Mouse (Mus musculus): ENCODE measurements around the gene Dynlt1f. TPM values are rescaled to one million over a fixed set of nuclear protein-coding genes. Genes with fewer than 3 reads are reported as not detected.
"Not testable (repeated sequence)": the region's sequence is repeated elsewhere in the genome, so short reads cannot be mapped to it uniquely, and the experiment has no call there.

Dynlt1f gene
- 232 and 254 TPM in 2 replicates for polyA plus RNA-seq (2014; fragmentation: Nextera tagmentation; extraction: Ambion mirVana)

DNA sequence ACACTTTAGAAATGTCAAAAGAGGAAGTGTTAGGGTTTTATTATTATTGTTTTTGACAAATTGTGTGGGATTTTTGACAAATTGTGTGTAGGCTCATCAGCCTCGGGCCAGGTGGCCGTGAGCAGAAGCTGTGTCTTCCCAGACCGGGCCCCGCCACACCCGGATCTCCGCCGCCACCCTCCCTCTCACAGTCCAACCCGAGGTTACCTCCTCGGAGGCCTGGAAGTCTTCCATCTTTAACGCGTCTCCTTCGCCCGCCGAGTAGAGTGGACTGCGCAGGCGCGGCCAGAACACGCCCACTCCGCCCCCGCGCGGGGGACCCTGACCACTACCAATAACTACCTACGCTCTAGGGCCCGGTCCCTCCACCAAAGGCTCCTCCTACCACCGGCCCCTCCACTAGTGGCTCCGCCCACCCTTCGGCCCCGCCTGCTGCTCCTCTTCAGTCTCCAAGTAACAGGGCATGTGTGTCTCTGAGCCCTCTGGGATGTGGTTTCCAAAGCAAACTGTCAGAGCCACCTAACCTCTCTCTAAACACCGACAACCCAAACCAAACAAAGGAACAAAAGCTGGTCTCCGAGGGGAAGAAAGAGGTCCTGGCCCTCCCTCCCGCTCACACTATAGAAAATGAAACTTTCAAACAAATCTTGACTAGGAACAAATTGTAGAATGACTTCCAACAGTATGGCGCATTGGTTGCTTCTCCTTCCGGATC is at the start of gene Dynlt1f:
TSS of gene Dynlt1f (minus strand) at position 334 of the 715 bp plus-strand sequence.
- not testable (repeated sequence) for H3K4me1 ChIP-seq (ENCODE audit: control insufficient read depth, insufficient read depth, low read length); H3K9me3 ChIP-seq (replicated peaks; ENCODE audit: control insufficient read depth, low read length); H3K36me3 ChIP-seq (ENCODE audit: control insufficient read depth, insufficient read depth, low read length); H3K27me3 ChIP-seq (ENCODE audit: control insufficient read depth, insufficient read depth, low read length)
- peak; percentile 91 for ATAC-seq (replicated peaks; ENCODE audit: insufficient number of reproducible peaks, low FRiP score, low TSS enrichment)
- Histone ChIP-seq H3K4me2 (peak within 1 kb of the TSS; percentile 64), H3K9ac (ENCODE audit: low read depth, low read length) (peak within 1 kb of the TSS; percentile 69), H3K27ac (ENCODE audit: low read depth, low read length) (peak within 1 kb of the TSS; percentile 68), H3K4me3 (ENCODE audit: low read depth, low read length) (peak within 1 kb of the TSS; percentile 51)
- WGBS (ENCODE audit: insufficient replicate concordance): 5% methylated on average over 17 of the region's 33 CpGs

DNA sequence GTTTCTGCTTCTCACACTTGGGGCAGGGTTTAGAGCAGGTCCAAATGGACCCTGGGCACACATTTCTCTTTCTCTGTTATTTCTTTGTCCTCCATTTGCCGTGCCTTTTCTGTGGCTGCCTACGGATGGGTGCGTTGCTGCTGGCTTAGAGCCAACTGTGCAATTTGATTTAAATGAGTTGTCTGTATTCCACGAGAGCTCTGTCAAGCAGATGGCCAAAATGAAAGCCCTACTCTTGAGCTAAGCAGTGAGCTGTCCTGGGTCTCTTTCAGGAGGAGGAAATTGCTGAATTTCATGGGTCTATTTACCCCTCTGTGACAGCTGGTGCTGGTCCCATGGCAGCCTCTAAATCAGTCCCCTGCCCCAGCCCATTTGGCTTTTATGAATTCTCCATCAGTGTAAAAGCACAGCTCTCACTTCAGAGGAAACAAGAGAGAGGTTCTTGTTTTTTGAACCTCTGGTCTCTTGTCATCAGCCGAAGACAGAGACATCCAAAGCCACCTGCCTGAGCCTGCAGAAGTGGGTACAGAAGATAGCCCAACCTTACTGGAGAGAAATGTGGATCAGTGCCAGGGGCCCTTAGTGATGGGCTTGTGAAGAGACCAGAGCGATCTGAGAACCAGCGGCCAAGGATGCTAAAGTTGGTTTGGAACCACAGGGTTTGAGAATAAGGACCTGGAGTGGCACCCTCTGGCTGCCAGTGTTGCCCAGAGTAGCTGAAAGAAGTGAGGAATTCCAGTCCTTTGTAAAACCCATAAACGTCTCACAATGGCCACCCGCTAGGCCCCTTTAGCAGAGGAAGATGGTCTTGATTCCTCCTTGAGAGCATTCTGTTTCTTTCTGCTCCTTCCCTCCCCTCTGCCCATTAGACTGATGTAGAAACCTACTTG is 47.9 kb upstream of the Dynlt1f start:
- not testable (repeated sequence) for H3K9me3 ChIP-seq (replicated peaks; ENCODE audit: control insufficient read depth, low read length); H3K4me3 ChIP-seq (ENCODE audit: low read depth, low read length); H3K4me2 ChIP-seq; H3K27ac ChIP-seq (ENCODE audit: low read depth, low read length); H3K36me3 ChIP-seq (ENCODE audit: control insufficient read depth, insufficient read depth, low read length); H3K4me1 ChIP-seq (ENCODE audit: control insufficient read depth, insufficient read depth, low read length); H3K9ac ChIP-seq (ENCODE audit: low read depth, low read length); ATAC-seq (replicated peaks; ENCODE audit: insufficient number of reproducible peaks, low FRiP score, low TSS enrichment); H3K27me3 ChIP-seq (ENCODE audit: control insufficient read depth, insufficient read depth, low read length)
- WGBS (ENCODE audit: insufficient replicate concordance): 67% methylated on average over 6 of the region's 9 CpGs

DNA sequence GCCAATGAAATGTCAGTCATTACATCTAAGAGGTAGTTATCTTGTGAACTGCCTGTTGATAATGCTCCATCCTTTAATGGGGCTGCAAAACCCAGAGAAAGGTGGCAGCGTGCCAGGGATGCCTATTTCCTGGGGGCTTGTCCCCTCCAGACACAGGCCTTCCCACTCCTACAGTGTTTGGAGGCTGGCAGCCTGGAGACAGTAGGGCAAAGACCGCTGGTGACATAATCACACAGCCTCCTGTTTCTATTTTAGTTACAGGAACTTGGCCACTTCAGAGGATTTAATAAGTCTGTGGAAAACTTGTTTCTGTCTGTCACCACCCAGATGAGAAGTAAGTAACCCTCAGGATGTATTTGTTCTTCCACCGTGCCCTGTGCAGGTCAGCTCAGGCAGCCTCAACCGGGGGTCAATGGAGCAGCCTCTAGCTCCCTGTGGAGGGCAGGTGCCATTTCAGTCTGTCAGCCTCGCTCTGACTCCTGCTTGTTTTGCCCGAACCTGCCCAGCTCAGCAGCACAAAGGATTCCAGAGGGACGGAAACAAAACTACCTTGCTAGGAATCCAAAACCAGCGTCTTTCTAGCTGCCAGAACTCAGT is 47.0 kb upstream of the Dynlt1f start:
- H3K27me3 ChIP-seq (ENCODE audit: control insufficient read depth, insufficient read depth, low read length); ATAC-seq (replicated peaks; ENCODE audit: insufficient number of reproducible peaks, low FRiP score, low TSS enrichment); H3K4me1 ChIP-seq (ENCODE audit: control insufficient read depth, insufficient read depth, low read length); H3K27ac ChIP-seq (ENCODE audit: low read depth, low read length); H3K4me3 ChIP-seq (ENCODE audit: low read depth, low read length); H3K36me3 ChIP-seq (ENCODE audit: control insufficient read depth, insufficient read depth, low read length); H3K9me3 ChIP-seq (replicated peaks; ENCODE audit: control insufficient read depth, low read length); H3K4me2 ChIP-seq; H3K9ac ChIP-seq (ENCODE audit: low read depth, low read length): not testable (repeated sequence)
- 17% methylated on average over 2 of the region's 8 CpGs for WGBS (ENCODE audit: insufficient replicate concordance)

DNA sequence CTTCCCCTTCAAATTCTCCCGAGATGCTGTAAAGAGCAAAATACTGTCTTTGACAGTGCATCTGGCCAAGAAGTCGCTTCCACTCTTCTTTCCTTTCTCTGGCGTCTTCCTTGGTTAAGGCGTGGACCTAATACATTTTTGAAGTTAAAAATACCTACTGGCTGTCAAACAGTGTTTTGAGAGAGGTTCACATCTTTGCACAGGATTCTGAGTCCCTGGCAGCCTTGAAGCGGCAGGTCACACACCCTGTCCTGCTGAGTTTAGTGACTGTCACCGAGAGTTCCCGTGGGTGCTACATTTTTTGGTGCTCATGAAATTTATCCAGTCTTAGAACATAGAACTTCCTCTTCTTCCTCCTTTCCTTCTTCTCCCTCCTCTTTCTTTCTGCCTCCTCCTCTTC is 44.4 kb upstream of the Dynlt1f start:
- H3K9ac ChIP-seq (ENCODE audit: low read depth, low read length); H3K36me3 ChIP-seq (ENCODE audit: control insufficient read depth, insufficient read depth, low read length); ATAC-seq (replicated peaks; ENCODE audit: insufficient number of reproducible peaks, low FRiP score, low TSS enrichment); H3K4me1 ChIP-seq (ENCODE audit: control insufficient read depth, insufficient read depth, low read length); H3K27me3 ChIP-seq (ENCODE audit: control insufficient read depth, insufficient read depth, low read length); H3K9me3 ChIP-seq (replicated peaks; ENCODE audit: control insufficient read depth, low read length); H3K4me2 ChIP-seq; H3K27ac ChIP-seq (ENCODE audit: low read depth, low read length); H3K4me3 ChIP-seq (ENCODE audit: low read depth, low read length): not testable (repeated sequence)
- WGBS (ENCODE audit: insufficient replicate concordance): 63% methylated on average over 3 of the region's 7 CpGs

DNA sequence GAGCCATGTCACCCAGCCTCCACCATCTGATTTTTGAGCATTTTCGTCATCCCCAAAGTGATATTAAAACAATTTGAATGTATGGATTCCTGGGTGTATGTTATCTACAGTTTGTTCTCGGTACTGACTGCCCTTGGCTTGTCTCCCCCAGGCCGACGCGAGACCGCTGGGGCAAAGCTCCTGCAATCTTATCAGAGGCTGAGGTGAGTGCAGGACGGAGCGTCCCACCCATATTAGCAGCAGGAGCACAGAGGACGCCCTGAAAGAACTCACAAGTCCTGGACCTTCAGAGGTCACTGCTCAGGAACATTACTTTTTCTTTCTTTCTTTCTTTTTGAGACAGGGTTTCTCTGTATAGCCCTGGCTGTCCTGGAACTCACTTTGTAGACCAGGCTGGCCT is 43.8 kb upstream of the Dynlt1f start:
- 51% methylated on average over 8 of the region's 9 CpGs for WGBS (ENCODE audit: insufficient replicate concordance)
- not testable (repeated sequence) for H3K36me3 ChIP-seq (ENCODE audit: control insufficient read depth, insufficient read depth, low read length); H3K27ac ChIP-seq (ENCODE audit: low read depth, low read length); H3K9me3 ChIP-seq (replicated peaks; ENCODE audit: control insufficient read depth, low read length); H3K9ac ChIP-seq (ENCODE audit: low read depth, low read length); H3K4me1 ChIP-seq (ENCODE audit: control insufficient read depth, insufficient read depth, low read length); ATAC-seq (replicated peaks; ENCODE audit: insufficient number of reproducible peaks, low FRiP score, low TSS enrichment); H3K27me3 ChIP-seq (ENCODE audit: control insufficient read depth, insufficient read depth, low read length); H3K4me3 ChIP-seq (ENCODE audit: low read depth, low read length); H3K4me2 ChIP-seq

DNA sequence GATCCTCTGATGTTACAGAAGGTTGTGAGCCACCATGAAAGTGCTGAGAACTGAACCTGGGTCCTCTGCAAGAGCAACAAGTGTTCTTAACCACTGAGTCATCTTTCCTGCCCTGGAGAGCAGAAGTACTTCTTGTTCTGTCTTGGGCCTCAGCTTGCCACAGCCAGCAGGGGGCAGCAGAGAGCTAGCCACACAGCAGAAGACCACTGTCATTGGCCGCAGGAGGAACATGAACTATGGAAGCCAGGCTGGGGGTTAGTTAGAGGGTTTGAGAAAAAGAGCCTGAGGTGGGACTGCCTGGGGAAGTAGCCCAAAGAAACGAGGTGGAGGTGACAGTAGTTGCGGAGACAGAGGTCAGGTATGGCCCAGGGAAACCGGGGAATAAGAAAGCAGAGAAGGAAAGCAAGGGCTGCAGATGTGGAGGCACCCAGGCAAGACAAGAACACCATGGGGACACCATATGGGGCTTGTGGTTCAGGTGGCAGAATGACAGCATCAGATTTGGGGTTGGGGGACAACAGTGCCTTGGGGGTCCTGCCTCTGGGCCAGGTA is 41.6 kb upstream of the Dynlt1f start:
- ATAC-seq (replicated peaks; ENCODE audit: insufficient number of reproducible peaks, low FRiP score, low TSS enrichment); H3K4me2 ChIP-seq: not testable (repeated sequence)
- WGBS (ENCODE audit: insufficient replicate concordance): 33% methylated on average over 3 of the region's 4 CpGs

DNA sequence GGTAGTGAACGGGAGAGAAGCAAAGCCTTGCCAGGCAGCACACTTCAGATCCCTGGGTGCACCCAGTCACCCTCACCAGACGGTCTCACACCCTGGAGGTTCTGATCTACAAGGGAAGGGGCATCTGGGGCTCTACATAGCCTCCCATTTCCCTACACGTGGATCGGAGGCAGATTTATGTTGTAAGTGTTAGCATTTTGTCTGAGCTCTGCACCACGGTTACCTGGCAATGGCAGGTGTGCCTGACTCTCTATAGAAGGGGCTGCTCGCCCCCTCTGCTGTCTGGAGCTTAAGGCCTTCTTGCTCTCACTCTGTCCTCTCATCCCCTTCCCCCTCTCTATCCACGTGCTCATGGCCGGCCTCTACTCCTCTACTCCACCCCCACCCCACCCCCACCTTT is 40.8 kb upstream of the Dynlt1f start:
- WGBS (ENCODE audit: insufficient replicate concordance): 44% methylated on average over 7 of the region's 8 CpGs
- ATAC-seq (replicated peaks; ENCODE audit: insufficient number of reproducible peaks, low FRiP score, low TSS enrichment): peak; percentile 33; the same call in 1 of the 2 replicates
- not testable (repeated sequence) for H3K36me3 ChIP-seq (ENCODE audit: control insufficient read depth, insufficient read depth, low read length); H3K4me3 ChIP-seq (ENCODE audit: low read depth, low read length); H3K27ac ChIP-seq (ENCODE audit: low read depth, low read length); H3K27me3 ChIP-seq (ENCODE audit: control insufficient read depth, insufficient read depth, low read length); H3K4me2 ChIP-seq; H3K4me1 ChIP-seq (ENCODE audit: control insufficient read depth, insufficient read depth, low read length); H3K9ac ChIP-seq (ENCODE audit: low read depth, low read length); H3K9me3 ChIP-seq (replicated peaks; ENCODE audit: control insufficient read depth, low read length)

More for the DNA sequence above, 41.6 kb upstream of the Dynlt1f start:
- not testable (repeated sequence) for H3K9me3 ChIP-seq (replicated peaks; ENCODE audit: control insufficient read depth, low read length); H3K27me3 ChIP-seq (ENCODE audit: control insufficient read depth, insufficient read depth, low read length); H3K4me3 ChIP-seq (ENCODE audit: low read depth, low read length); H3K36me3 ChIP-seq (ENCODE audit: control insufficient read depth, insufficient read depth, low read length); H3K9ac ChIP-seq (ENCODE audit: low read depth, low read length); H3K27ac ChIP-seq (ENCODE audit: low read depth, low read length); H3K4me1 ChIP-seq (ENCODE audit: control insufficient read depth, insufficient read depth, low read length)

DNA sequence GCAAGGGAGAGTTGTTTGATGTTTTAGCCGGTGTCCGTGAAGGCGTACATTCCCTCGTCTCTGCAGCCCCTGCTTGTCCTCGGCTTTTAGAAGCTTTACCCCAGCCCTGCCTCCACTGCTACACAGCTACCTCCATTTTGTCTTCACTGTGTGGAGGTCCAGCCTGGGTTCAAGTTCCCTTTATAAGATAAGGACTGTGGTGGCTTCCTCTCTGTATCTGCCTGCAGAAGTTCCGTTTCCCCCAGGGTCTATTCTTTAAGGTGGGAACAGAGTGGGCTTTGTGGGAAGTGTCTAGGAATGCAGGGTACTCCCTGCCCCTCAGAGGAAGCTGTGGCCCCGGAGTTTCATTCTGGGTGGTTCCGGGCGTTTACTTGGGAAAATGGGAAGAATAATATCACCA is 40.0 kb upstream of the Dynlt1f start:
- H3K9ac ChIP-seq (ENCODE audit: low read depth, low read length); H3K27me3 ChIP-seq (ENCODE audit: control insufficient read depth, insufficient read depth, low read length); H3K27ac ChIP-seq (ENCODE audit: low read depth, low read length); H3K4me1 ChIP-seq (ENCODE audit: control insufficient read depth, insufficient read depth, low read length); H3K9me3 ChIP-seq (replicated peaks; ENCODE audit: control insufficient read depth, low read length); H3K4me2 ChIP-seq; ATAC-seq (replicated peaks; ENCODE audit: insufficient number of reproducible peaks, low FRiP score, low TSS enrichment); H3K36me3 ChIP-seq (ENCODE audit: control insufficient read depth, insufficient read depth, low read length); H3K4me3 ChIP-seq (ENCODE audit: low read depth, low read length): not testable (repeated sequence)
- WGBS (ENCODE audit: insufficient replicate concordance): 75% methylated on average over 9 of the region's 9 CpGs

Data from heart, embryonic 11.5 days (tissue).